Mouse (Mus musculus): Measurements from ENCODE around the gene Aup1. TPM values are rescaled to one million over a fixed set of nuclear protein-coding genes. Genes with fewer than 3 reads are reported as not detected.

The Aup1 gene
- total RNA-seq, 1 experiment from 2014 or later = 214 TPM

GRCm38 (mm10) chr6:83069488-83070246 lies 15.3 kb downstream of the Aup1 start:
- DNase-seq = no peak

- no peak for DNase-seq
These were observed 15.8 kb downstream of the Aup1 start, which contains the start of gene Tlx2 for GRCm38 (mm10) chr6:83070247-83070310. Gene Tlx2 (minus strand): TSS chr6:83070293.

- peak; percentile 51 for DNase-seq
These were observed 16.2 kb downstream of the Aup1 start for GRCm38 (mm10) chr6:83070311-83071219.

GRCm38 (mm10) chr6:83071220-83071619 lies 16.9 kb downstream of the Aup1 start:
- DNase-seq = peak; percentile 33

- no peak for DNase-seq
These were observed 20.7 kb downstream of the Aup1 start for GRCm38 (mm10) chr6:83074979-83075378.

GRCm38 (mm10) chr6:83077630-83078323 lies 23.5 kb downstream of the Aup1 start, which contains the start of gene Pcgf1:
Gene Pcgf1 (plus strand): TSS chr6:83077869.
- DNase-seq = peak; percentile 46

GRCm38 (mm10) chr6:83078324-83078858 lies 24.1 kb downstream of the Aup1 start:
- peak; percentile 99 for DNase-seq

- DNase-seq = no peak
These were observed 25.9 kb downstream of the Aup1 start for GRCm38 (mm10) chr6:83080210-83080609.

- no peak for DNase-seq
These were observed 29.2 kb downstream of the Aup1 start for GRCm38 (mm10) chr6:83083497-83083896.

- DNase-seq = no peak
These were observed 30.2 kb downstream of the Aup1 start for GRCm38 (mm10) chr6:83084477-83084876.

- peak; percentile 49 for DNase-seq
These were observed 32.1 kb downstream of the Aup1 start, which contains the start of gene Lbx2 for GRCm38 (mm10) chr6:83086121-83087035. Gene Lbx2 (plus strand): TSS chr6:83086367.

- DNase-seq = peak; percentile 63
These were observed 33.0 kb downstream of the Aup1 start for GRCm38 (mm10) chr6:83087205-83087925.

- DNase-seq = no peak
These were observed 33.6 kb downstream of the Aup1 start for GRCm38 (mm10) chr6:83087926-83088260.

- DNase-seq = no peak
These were observed 38.3 kb downstream of the Aup1 start for GRCm38 (mm10) chr6:83092416-83093127.

GRCm38 (mm10) chr6:83095968-83096367 lies 41.6 kb downstream of the Aup1 start:
- DNase-seq = no peak

GRCm38 (mm10) chr6:83098411-83098810 lies 44.1 kb downstream of the Aup1 start:
- DNase-seq = no peak

- peak; percentile 84 for DNase-seq
These were observed 47.0 kb downstream of the Aup1 start, which contains the start of the genes Ccdc142 and Gm42688 for GRCm38 (mm10) chr6:83101316-83101687. Gene Ccdc142 (plus strand): TSS chr6:83101601. Gene Gm42688 (plus strand): TSS chr6:83101617.

- DNase-seq = peak; percentile 76
These were observed 47.6 kb downstream of the Aup1 start for GRCm38 (mm10) chr6:83101688-83102556.

GRCm38 (mm10) chr6:83103130-83103650 lies 48.9 kb downstream of the Aup1 start:
- no peak for DNase-seq
